Mouse (Mus musculus): ENCODE results near the gene Ptafr.
A peak's percentile ranks its signal among the peaks of the same experiment; 100 is the strongest.

Gene Ptafr

DNA sequence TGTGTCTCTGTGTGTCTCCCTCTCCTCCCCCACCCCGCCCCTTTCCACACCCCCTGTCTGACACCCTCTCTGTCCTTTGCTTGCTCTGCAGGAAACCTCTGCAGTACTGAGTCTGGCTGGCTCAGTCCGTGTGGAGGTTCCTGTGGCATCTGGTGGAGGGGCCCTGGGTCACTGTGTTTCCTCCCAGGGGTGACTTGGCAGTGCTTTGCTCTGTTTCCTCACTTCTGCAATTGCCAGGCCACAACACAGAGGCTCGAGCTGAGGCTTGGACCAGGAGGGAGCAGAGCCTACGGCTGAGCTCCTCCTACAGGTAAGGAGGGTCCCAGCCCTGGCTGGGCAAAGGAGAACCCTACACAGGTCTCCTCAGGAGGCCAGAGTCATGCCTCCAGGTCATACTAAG, at the start of gene Ptafr:
Ptafr (plus strand) TSS at position 103 of the 400 bp plus-strand sequence.
- peak; percentile 56 to 68 for DNase-seq (ENCODE audit: low spot score in 2 of 2)

DNA sequence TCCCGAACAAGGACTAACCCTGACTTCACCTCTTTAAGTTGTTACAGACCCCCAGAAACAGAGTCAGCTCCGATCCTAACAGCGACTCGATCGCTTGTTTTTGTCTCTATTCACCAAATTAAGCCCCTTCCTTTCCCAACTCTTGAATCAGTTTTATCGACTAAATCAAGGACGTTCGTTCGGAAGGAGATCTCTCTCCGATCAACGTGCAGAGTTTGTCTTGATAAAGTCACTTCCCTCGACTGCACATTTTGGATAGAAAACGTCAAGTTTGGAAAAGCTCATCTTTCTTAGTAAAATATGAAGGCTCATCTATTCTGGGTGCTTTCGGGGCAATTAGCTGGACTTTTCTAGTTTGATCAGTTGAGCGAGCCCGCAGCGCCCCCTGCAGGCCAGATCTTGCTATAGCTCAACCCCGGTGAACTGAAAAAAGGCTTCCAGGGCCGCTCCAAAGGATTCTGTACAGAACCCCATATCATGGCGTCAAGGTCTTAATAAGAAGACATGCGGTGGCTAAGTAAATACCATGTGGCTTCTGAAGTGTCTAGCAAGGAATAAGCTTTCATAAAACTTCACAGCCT, 49.2 kb upstream of the Ptafr start:
- peak; percentile 75 to 84 for DNase-seq (ENCODE audit: low spot score in 2 of 2)

DNA sequence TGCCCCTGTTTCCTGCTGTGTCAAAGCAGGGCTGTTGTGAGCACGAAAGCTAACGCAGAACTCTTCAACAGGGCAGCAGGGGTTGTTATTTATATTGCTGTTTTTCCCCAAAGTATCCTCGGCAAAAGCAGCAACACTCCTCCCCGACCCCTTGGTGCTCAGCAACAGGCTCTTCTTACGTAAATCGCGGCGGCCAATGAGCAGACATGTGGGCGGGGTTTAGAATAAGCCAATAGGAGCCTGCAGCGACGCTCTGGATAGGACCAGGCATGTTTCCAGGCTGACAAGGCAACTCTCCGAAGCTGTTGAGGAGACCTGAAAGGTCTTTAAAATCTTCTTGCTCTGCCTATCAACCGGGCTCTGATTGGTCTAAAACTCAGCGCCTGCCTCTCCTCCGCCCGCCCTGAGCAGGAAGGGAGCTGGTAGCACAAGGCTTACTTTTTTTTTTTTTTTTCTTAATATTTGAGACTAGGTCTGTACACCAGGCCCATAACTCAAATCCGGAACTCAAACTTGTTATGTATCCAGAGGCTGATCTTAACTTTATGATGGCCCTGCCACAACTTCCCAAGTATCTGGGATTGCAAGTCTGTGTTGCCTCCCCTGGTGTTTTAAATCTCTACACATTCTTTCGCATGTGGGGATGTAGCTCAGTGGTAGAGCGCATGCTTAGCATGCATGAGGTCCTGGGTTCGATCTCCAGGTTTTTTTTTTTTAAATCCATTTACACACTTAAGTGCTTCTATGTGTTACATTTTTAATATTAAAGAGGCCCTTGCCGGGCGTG, 48.3 kb upstream of the Ptafr start:
- DNase-seq (ENCODE audit: low spot score in 2 of 2), result peak; percentile 94 to 96

DNA sequence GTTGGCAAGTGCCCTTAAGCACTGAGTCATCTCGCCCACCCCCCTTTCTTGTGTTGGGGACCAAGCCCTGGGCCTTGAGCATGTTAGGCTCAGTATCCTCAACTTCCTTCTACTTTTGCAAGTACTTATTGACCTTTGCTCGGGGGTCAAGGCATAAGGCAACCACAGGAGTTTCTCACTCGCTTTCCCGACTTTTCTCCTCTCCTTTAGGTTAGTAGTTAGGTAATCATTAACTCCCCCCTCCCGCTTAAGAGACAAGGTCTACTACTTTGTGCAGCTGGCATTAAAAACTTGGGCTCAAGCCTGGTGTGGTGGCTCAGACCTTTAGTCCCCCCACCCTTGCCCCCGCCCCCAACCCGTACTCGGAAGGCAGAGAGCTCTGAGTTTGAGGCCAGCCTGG, 45.8 kb upstream of the Ptafr start:
- no peak for DNase-seq (ENCODE audit: low spot score in 2 of 2)

DNA sequence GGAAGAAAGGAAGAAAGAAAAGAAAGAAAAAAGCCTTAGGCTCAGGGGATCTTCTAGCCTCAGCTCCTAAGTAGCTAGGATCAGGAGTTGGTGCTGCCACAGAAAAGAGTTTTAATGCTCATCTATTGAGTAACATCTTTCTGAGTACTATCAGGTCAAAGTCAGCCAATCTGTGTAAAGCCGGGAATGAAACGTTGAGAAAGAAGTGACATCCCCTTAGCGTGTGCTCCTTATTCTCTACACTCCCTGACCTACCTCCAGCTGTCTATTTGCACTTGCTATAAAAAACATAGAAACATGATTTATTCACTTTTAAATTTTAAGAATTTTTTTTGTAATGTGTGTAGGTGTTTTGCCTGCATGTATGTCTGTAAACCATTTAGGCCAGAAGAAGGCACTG, 44.7 kb upstream of the Ptafr start:
- no peak for DNase-seq (ENCODE audit: low spot score in 2 of 2)

DNA sequence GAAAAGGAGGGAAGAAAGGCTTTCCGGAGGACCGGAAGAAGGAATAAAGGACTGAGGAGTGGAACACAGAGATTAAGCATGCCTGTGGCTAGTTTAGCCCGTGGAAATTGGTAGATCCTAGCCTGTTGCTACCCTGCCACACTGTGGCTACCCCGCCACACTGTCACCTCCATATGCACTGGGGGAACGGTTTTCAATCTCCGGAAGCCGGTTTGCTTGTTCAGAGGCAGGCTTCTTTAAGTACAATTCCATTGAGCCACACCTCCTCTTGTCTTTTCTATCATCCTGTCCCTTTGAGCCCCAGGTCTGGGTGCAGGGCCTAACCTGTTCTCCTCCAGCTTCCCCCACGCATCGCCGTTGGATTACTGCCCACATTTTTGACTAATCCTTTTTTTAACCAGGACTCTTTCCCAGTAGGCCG, 39.5 kb upstream of the Ptafr start:
- DNase-seq (ENCODE audit: low spot score in 2 of 2), result no peak

DNA sequence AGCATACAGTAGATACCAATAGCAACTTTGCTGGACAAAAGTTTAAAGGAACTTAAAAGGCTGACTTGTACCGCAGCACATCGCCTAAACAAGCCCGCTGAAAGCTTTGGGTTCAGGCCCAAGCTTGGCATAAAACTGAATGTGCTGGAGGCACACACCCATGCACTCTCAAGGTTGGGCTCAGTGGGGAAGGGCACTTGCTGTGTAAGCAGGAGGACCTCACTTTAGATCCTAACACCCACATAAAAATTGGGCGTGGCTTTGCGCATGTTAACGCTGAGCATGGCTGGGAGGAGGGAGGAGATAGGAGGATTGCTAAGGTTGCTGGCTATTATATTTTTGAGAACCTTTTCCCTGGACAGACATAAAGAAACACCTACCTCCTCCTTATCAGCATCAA, 39.1 kb upstream of the Ptafr start:
- DNase-seq (ENCODE audit: low spot score in 2 of 2), result no peak

DNA sequence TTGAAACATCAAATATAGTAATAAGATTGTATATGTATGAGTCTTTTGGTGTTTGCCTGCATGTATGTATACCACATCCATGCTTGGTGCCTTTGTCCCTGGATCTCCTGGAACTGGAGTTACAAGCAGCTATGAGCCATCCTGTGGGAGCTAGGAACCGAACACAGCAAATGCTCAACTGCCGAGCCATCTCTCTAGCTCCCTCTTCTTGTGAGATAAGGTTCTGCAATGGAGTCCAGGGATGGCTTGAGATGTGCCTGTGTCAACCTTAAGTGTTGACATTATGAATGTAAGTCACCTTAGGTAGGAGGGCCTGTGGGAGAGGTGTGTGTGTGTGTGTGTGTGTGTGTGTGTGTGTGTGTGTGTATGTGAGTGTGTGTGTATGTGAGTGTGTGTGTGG, 37.2 kb upstream of the Ptafr start:
- no peak for DNase-seq (ENCODE audit: low spot score in 2 of 2)

DNA sequence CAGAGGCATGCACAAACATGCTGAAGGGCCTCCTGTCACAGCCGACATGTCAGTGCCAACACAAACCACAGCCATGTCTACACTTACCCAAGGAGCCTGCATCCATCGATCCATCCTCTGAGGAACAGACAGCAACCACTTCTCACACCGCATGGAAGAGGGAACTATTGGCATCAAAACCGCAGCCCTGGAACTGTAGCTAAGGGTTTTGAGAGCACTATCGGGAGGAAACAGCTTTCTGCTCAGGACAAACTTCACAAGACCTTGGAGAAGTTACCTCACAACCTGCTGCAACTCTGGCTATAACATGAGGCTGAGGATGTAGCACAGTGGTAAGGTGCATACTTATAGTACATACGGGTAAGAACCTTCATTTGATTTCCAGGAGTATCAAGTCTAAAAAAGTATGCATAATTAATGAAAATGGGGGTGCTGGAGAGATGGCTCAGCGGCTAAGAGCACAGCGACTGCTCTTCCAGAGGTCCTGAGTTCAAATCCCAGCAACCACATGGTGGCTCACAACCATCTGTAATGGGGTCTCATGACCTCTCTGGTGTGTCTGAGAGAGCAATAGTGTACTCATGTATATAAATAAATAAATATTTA, 35.8 kb upstream of the Ptafr start:
- DNase-seq (ENCODE audit: low spot score in 2 of 2), result no peak

DNA sequence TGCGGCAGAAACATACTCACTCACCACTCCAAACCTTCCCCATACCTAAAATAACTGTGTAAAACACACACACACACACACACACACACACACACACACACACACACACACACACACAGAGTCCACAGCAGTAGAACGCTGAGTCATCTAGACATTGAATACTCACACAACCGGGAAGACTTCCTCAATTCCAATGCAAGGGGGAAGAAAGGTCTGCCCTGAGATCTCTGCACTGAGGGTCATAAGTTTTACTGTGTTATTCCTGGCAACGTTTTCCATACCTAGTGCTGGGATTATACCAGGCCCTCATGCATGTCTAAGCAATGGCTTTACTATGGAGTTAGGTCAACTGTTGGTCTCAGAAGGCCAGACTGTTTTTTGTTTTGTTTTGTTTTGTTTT, 34.5 kb upstream of the Ptafr start:
- no peak for DNase-seq (ENCODE audit: low spot score in 2 of 2)

DNA sequence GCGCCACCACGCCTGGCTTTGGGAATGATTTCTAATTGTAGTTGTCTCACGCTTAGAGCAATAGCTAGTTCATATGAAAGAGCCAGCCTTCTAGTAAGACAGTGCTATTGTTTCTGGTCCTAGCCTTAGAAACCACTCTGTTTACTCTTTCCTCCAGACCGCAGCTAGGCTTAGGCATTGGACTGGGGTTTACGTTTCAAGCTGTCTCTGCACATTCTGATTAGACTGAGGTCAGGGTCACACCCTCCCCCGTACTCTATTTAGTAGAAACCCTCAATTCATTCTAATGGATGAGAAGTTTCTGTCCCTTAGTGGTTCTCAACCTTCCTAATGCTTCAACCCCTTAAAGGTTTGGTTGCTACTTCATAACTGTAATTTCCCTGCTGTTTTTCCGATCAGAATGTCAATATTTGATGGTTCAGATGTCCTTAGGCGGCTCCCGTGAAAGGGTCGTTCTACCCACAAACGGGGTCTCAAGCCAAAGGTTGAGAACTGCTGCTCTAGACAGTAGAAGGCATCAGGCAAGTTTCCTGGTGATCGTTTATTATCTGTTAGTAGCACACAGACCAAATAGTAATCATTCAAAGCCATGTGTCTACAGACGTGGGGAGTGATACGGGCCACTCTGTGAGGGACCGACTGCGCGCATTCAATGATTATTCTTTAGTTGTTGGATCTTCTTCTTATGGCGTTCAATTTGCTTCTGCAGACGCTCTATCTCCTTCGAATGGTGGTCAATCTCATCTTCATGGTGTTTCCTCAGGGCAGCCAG, 33.6 kb upstream of the Ptafr start:
- peak in 1 of 2 experiments; percentile 49 for DNase-seq (ENCODE audit: low spot score in 2 of 2)

DNA sequence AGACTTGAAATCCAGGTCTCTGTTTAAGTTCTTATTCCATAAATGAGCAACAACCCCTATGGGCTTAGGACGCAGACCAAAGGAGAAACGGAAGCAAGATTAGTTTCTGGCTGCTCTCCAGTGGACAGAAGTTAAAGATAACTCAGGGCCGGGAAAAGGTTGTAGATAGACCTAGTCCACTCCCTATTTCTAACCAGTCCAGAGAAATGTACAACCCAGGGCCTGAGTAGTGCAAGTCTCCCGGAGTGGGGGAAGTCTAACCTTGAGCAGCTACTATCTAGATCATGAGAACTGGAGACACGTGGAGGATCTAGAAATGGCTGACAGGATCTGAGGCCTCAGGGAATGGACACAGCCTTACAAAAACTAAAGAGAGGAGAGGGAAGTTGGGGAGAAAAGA, 31.4 kb upstream of the Ptafr start:
- DNase-seq (ENCODE audit: low spot score in 2 of 2), result peak; percentile 29 to 65

DNA sequence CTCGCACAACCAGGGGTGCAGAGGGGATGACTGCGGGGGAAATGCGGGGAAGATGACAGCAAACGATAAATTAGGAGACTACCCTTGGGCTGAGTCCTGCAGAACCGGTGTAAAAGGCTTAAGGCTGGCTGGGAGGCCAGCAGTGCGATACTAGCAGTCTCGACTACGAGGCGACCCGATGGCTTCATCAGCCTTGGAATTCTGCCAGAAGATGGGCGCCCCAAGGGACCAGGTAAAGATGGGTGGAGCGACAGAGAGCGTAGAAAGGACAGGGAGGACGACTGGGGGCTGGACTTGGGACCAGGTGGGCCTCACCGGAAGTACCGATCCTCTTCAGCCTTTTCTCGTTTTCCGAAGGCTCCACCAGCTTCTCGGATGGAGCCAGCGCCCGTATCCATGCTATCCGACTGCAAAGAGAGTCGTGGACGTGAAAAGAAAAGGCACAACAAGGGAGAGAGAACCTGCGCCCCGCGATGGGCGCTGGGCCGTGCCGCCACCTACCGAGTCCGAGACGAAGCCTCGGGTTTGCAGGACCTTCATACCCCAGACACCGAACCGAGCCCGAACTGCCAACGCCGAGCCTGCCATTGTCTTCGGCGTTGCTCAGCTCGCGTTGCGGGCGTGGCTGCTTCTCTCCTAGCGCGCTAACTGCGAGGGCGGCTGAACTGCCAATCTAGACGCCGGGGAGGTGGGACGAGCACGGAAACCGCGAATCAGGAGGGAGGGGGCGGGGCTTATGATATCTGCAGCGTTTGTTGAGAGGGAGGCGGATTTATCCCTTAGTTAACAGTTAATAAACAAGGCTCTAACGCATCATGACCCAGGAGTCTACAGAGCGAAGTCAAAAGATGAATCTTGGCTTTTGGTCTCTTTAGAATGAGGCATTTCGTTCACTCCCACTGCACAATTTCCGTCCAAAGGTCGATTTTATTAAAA, 30.6 kb upstream of the Ptafr start, which contains the start of gene Atpif1:
Atpif1 (minus strand) TSS at position 679 of the 936 bp plus-strand sequence.
- DNase-seq (ENCODE audit: low spot score in 2 of 2), result peak; percentile 88 to 92

DNA sequence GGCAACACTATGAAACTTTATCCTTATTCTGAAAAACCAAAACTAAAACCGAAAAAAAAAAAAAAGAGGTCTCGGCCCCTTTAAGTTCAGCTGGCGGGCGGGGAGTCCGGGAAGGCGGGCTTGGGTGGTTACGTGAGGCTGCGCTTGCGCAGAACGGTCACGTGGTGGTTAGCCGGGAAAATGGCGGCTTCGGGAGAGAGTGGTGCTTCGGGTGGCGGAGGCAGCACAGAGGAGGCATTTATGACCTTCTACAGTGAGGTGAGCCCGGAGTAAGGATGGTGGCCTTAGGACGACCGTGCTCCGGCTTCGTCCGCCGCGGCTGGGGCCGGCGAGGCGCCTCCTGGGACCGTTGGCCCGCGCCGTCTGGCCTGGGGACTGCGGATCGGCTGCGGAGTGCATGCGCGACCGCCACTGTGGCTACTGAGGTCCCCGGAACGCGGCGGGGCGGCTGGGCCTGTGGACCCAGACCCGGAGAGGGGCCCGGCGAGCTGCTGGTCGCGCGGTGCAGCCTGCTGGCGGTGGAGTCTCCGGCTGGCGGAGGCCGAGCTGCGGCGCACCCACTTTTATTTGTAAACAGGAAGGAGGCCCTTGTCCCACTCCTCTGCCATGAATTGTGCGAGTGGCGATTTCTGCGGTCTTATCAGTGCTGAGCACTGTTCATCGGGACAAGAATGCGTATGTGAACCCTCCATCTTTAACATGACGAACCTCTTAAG, 28.3 kb upstream of the Ptafr start, which contains the start of gene Dnajc8:
Dnajc8 (plus strand) TSS at position 145 of the 716 bp plus-strand sequence.
- DNase-seq (ENCODE audit: low spot score in 2 of 2), result peak; percentile 93 to 94

DNA sequence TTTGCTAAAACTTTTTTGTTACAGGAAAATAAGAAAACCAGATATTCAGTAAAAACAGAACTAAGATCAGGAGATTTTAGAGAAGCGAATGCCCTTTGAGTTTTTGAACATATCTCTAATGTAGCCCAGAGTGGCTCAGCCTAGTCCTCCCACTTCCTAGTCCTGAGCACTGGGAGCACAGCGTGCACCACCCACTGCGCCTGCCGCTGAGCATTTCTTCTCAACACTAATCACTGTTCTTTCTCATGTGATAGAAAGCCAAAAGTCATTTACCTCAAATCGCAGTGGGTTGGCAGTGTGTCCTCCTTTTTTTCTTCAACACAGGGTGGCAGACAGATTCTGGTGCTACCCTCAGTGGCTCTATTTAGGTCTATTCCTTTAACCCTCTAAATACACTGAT, 24.4 kb upstream of the Ptafr start:
- DNase-seq (ENCODE audit: low spot score in 2 of 2), result no peak

DNA sequence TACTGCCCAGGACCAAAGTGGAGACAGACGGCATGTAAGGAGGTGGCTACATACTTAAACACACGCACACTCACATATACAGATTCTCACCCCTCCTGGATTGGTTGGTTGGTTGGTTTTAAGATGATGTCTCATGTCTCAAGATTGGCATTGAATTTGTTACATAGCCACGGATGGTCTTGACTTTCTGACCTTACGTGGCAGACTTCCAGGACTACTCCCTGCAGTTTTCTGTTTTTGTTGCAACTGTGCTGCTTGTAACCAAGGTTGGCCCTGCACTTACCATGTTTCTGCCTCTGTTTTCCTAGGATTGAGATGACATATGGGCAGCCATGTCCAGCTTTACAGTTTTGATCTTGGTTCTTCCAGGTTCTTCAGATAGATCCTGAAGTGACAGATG, 22.5 kb upstream of the Ptafr start:
- DNase-seq (ENCODE audit: low spot score in 2 of 2), result no peak

DNA sequence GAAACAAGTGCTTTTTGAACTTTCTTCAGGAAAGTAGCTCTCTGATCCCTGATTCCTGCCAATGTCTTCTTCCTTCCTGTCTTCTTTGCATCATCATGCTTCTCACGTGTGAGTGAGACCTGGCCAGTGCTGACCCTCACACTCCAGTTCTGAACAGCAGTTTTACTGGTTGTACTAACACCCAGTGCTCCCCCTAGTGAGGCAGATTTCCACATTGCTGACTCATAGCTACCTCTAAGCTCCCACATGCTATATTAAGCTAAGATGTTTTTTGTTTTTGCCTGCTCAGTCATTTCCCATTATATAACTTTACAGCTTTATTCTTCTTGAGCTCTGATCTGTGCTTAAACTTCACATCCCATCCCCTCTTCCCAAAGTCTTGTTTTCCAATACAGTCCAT, 21.1 kb upstream of the Ptafr start:
- no peak for DNase-seq (ENCODE audit: low spot score in 2 of 2)

DNA sequence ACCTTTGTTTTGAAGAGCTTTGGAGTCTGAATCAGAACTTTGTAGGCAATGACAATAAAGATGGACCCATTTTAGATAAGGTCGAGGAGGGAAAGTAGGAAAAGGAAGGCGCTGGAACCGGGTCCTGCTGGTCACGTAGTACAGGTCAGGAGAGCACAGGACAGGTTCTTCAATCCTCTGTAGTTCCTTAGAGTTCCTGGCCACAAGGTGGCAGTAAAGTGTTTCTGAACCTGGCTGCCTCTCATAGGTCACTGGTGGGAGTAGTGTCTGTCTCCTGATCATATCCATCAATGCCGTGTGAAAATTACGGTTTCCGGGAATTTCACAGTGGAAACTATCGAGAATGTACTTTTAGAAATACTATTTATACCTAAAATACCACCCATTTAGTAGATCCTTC, 18.0 kb upstream of the Ptafr start:
- peak; percentile 64 to 67 for DNase-seq (ENCODE audit: low spot score in 2 of 2)

DNA sequence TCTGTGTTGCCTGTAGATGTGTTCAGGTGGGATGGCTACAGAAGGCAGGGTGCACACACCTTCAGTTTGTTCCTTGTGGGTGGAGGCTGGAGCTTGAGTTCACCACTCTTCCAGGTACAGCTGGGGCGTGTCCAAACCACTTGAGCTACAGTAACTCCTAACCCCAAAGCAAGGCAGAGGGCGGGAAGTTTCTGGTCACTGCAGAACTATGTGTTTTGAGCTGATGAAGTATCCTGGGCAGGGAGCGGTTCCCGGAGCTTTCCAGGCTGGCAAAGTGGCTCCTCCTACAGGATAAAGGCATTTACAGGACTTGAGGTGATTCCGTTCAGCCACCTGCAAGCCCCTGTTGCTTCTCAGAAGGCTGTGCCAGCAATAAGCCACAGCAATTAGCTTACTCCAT, 9.6 kb upstream of the Ptafr start:
- no peak for DNase-seq (ENCODE audit: low spot score in 2 of 2)

DNA sequence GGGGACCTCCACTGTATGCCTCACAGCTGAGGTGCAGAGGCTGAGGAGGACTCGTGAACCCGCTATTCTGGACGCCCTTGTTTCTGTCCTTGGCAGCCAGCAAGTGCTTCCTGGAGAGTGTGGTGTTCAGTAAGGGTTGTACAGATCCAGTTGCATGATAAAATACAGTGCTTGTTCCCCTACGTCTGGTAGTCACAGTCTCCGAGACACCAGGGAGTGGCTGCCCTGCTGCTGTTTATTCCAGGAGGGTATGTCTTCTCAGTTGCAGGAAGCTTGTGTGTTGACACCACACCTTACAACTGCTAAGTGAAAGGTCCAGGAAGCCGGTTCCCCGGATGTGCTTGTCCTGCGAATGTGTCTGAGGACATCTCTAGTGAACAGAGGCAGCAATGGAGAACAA, 9.2 kb upstream of the Ptafr start:
- no peak for DNase-seq (ENCODE audit: low spot score in 2 of 2)

All from spleen, postnatal 36 days (tissue).